Mouse (Mus musculus): Measurements from ENCODE around the gene Shbg. TPM values are rescaled to one million over a fixed set of nuclear protein-coding genes. Genes with fewer than 3 reads are reported as not detected.

Shbg gene
- not detected in 2 replicates for polyA plus RNA-seq (2014; fragmentation: Nextera tagmentation; extraction: Ambion mirVana)

GRCm38 (mm10) chr11:69617805-69618204 lies at the start of gene Shbg:
Gene Shbg, minus strand, starts transcription at chr11:69617905.
- Histone ChIP-seq H3K27ac (ENCODE audit: low read depth, low read length) (no peak within 1 kb of the TSS), H3K4me1 (ENCODE audit: control insufficient read depth, insufficient read depth, low read length) (peaks cover 12% of the 10 kb centered on the region), H3K27me3 (ENCODE audit: control insufficient read depth, insufficient read depth, low read length) (no peaks in the 10 kb centered on the region), H3K36me3 (ENCODE audit: control insufficient read depth, insufficient read depth, low read length) (no peaks in the 10 kb centered on the region; the same call in 1 of the 2 replicates), H3K4me3 (ENCODE audit: low read depth, low read length) (no peak within 1 kb of the TSS), H3K9ac (ENCODE audit: low read length) (no peak within 1 kb of the TSS), H3K4me2 (ENCODE audit: low read depth) (no peak within 1 kb of the TSS), H3K9me3 (ENCODE audit: control insufficient read depth, low read length) (no peaks in the 10 kb centered on the region)
- WGBS: 74% methylated on average over 5 of the region's 5 CpGs
- DNase-seq (ENCODE audit: low spot score) (no peak), ATAC-seq (ENCODE audit: insufficient read depth, low FRiP score, low TSS enrichment) (no peak)

GRCm38 (mm10) chr11:69666665-69667005 lies 48.9 kb upstream of the Shbg start:
- no peak for DNase-seq (ENCODE audit: low spot score)
- Histone ChIP-seq H3K27ac (ENCODE audit: low read depth, low read length) (no peak overlapping the region), H3K4me2 (ENCODE audit: low read depth) (no peak overlapping the region), H3K4me1 (ENCODE audit: control insufficient read depth, insufficient read depth, low read length) (peaks cover 17% of the 10 kb centered on the region), H3K27me3 (ENCODE audit: control insufficient read depth, insufficient read depth, low read length) (no peaks in the 10 kb centered on the region), H3K9ac (ENCODE audit: low read length) (no peak overlapping the region), H3K4me3 (ENCODE audit: low read depth, low read length) (no peak overlapping the region), H3K36me3 (ENCODE audit: control insufficient read depth, insufficient read depth, low read length) (peaks cover 33% of the 10 kb centered on the region), H3K9me3 (ENCODE audit: control insufficient read depth, low read length) (no peaks in the 10 kb centered on the region)
- 90% methylated on average over 3 of the region's 3 CpGs for WGBS
- no peak for ATAC-seq (ENCODE audit: insufficient read depth, low FRiP score, low TSS enrichment)

GRCm38 (mm10) chr11:69665961-69666664 lies 48.4 kb upstream of the Shbg start, which contains the start of gene Cd68:
Gene Cd68, minus strand, starts transcription at chr11:69666153.
- Histone ChIP-seq H3K9me3 (ENCODE audit: control insufficient read depth, low read length) (no peaks in the 10 kb centered on the region), H3K27me3 (ENCODE audit: control insufficient read depth, insufficient read depth, low read length) (no peaks in the 10 kb centered on the region), H3K4me1 (ENCODE audit: control insufficient read depth, insufficient read depth, low read length) (peaks cover 20% of the 10 kb centered on the region), H3K4me2 (ENCODE audit: low read depth) (no peak within 1 kb of the TSS), H3K4me3 (ENCODE audit: low read depth, low read length) (no peak within 1 kb of the TSS), H3K36me3 (ENCODE audit: control insufficient read depth, insufficient read depth, low read length) (peaks cover 33% of the 10 kb centered on the region), H3K9ac (ENCODE audit: low read length) (no peak within 1 kb of the TSS), H3K27ac (ENCODE audit: low read depth, low read length) (no peak within 1 kb of the TSS)
- ATAC-seq (ENCODE audit: insufficient read depth, low FRiP score, low TSS enrichment) (no peak), DNase-seq (ENCODE audit: low spot score) (no peak)
- 39% methylated on average over 7 of the region's 7 CpGs for WGBS

- H3K4me2 ChIP-seq (ENCODE audit: low read depth): no peak overlapping the region
- peaks cover 19% of the 10 kb centered on the region for H3K4me1 ChIP-seq (ENCODE audit: control insufficient read depth, insufficient read depth, low read length)
- H3K9me3 ChIP-seq (ENCODE audit: control insufficient read depth, low read length): no peaks in the 10 kb centered on the region
- no peak for ATAC-seq (ENCODE audit: insufficient read depth, low FRiP score, low TSS enrichment)
- peaks cover 31% of the 10 kb centered on the region for H3K36me3 ChIP-seq (ENCODE audit: control insufficient read depth, insufficient read depth, low read length)
- no peak overlapping the region for H3K9ac ChIP-seq (ENCODE audit: low read length)
- no peak overlapping the region for H3K4me3 ChIP-seq (ENCODE audit: low read depth, low read length)
- 82% methylated on average over 9 of the region's 9 CpGs for WGBS
- H3K27ac ChIP-seq (ENCODE audit: low read depth, low read length): no peak overlapping the region
- DNase-seq (ENCODE audit: low spot score): no peak
- H3K27me3 ChIP-seq (ENCODE audit: control insufficient read depth, insufficient read depth, low read length): no peaks in the 10 kb centered on the region
Measured at GRCm38 (mm10) chr11:69665457-69665960, 47.8 kb upstream of the Shbg start.

GRCm38 (mm10) chr11:69664841-69665240 lies 47.1 kb upstream of the Shbg start:
- Histone ChIP-seq H3K4me3 (ENCODE audit: low read depth, low read length) (no peak overlapping the region), H3K27me3 (ENCODE audit: control insufficient read depth, insufficient read depth, low read length) (no peaks in the 10 kb centered on the region), H3K4me2 (ENCODE audit: low read depth) (no peak overlapping the region), H3K27ac (ENCODE audit: low read depth, low read length) (no peak overlapping the region), H3K4me1 (ENCODE audit: control insufficient read depth, insufficient read depth, low read length) (peaks cover 13% of the 10 kb centered on the region), H3K36me3 (ENCODE audit: control insufficient read depth, insufficient read depth, low read length) (peaks cover 30% of the 10 kb centered on the region), H3K9ac (ENCODE audit: low read length) (no peak overlapping the region), H3K9me3 (ENCODE audit: control insufficient read depth, low read length) (no peaks in the 10 kb centered on the region)
- DNase-seq (ENCODE audit: low spot score): no peak
- WGBS: 95% methylated on average over 7 of the region's 7 CpGs
- ATAC-seq (ENCODE audit: insufficient read depth, low FRiP score, low TSS enrichment): no peak

GRCm38 (mm10) chr11:69663795-69664194 lies 46.1 kb upstream of the Shbg start:
- WGBS: 84% methylated on average over 6 of the region's 6 CpGs
- Histone ChIP-seq H3K4me3 (ENCODE audit: low read depth, low read length) (no peak overlapping the region), H3K4me2 (ENCODE audit: low read depth) (no peak overlapping the region), H3K9me3 (ENCODE audit: control insufficient read depth, low read length) (no peaks in the 10 kb centered on the region), H3K36me3 (ENCODE audit: control insufficient read depth, insufficient read depth, low read length) (peaks cover 21% of the 10 kb centered on the region), H3K4me1 (ENCODE audit: control insufficient read depth, insufficient read depth, low read length) (peaks cover 8% of the 10 kb centered on the region; the same call in 1 of the 2 replicates), H3K27ac (ENCODE audit: low read depth, low read length) (no peak overlapping the region), H3K27me3 (ENCODE audit: control insufficient read depth, insufficient read depth, low read length) (no peaks in the 10 kb centered on the region), H3K9ac (ENCODE audit: low read length) (no peak overlapping the region)
- ATAC-seq (ENCODE audit: insufficient read depth, low FRiP score, low TSS enrichment) (no peak), DNase-seq (ENCODE audit: low spot score) (no peak)

GRCm38 (mm10) chr11:69662967-69663671 lies 45.4 kb upstream of the Shbg start:
- Histone ChIP-seq H3K4me2 (ENCODE audit: low read depth) (peak overlapping the region; percentile 49), H3K4me3 (ENCODE audit: low read depth, low read length) (peak overlapping the region; percentile 54), H3K9ac (ENCODE audit: low read length) (peak overlapping the region; percentile 65), H3K4me1 (ENCODE audit: control insufficient read depth, insufficient read depth, low read length) (peaks cover 8% of the 10 kb centered on the region; the same call in 1 of the 2 replicates), H3K9me3 (ENCODE audit: control insufficient read depth, low read length) (no peaks in the 10 kb centered on the region), H3K27ac (ENCODE audit: low read depth, low read length) (peak overlapping the region; percentile 92), H3K36me3 (ENCODE audit: control insufficient read depth, insufficient read depth, low read length) (peaks cover 17% of the 10 kb centered on the region), H3K27me3 (ENCODE audit: control insufficient read depth, insufficient read depth, low read length) (no peaks in the 10 kb centered on the region)
- 70% methylated on average over 13 of the region's 13 CpGs for WGBS
- peak; percentile 13; the same call in 1 of the 2 replicates for ATAC-seq (ENCODE audit: insufficient read depth, low FRiP score, low TSS enrichment)
- DNase-seq (ENCODE audit: low spot score): no peak

GRCm38 (mm10) chr11:69662213-69662966 lies 44.7 kb upstream of the Shbg start, which contains the start of gene Mpdu1:
Gene Mpdu1, minus strand, starts transcription at chr11:69662642.
- Histone ChIP-seq H3K4me1 (ENCODE audit: control insufficient read depth, insufficient read depth, low read length) (peaks cover 8% of the 10 kb centered on the region; the same call in 1 of the 2 replicates), H3K4me2 (ENCODE audit: low read depth) (peak within 1 kb of the TSS; percentile 49), H3K36me3 (ENCODE audit: control insufficient read depth, insufficient read depth, low read length) (peaks cover 10% of the 10 kb centered on the region), H3K9me3 (ENCODE audit: control insufficient read depth, low read length) (no peaks in the 10 kb centered on the region), H3K27me3 (ENCODE audit: control insufficient read depth, insufficient read depth, low read length) (no peaks in the 10 kb centered on the region), H3K4me3 (ENCODE audit: low read depth, low read length) (peak within 1 kb of the TSS; percentile 54), H3K9ac (ENCODE audit: low read length) (peak within 1 kb of the TSS; percentile 65), H3K27ac (ENCODE audit: low read depth, low read length) (peak within 1 kb of the TSS; percentile 92)
- under 1% methylated on average over 48 of the region's 48 CpGs for WGBS
- DNase-seq (ENCODE audit: low spot score) (peak; percentile 98), ATAC-seq (ENCODE audit: insufficient read depth, low FRiP score, low TSS enrichment) (peak; percentile 92)
